Mouse (Mus musculus): ENCODE data around the gene Tmed1.

The Tmed1 gene

DNA sequence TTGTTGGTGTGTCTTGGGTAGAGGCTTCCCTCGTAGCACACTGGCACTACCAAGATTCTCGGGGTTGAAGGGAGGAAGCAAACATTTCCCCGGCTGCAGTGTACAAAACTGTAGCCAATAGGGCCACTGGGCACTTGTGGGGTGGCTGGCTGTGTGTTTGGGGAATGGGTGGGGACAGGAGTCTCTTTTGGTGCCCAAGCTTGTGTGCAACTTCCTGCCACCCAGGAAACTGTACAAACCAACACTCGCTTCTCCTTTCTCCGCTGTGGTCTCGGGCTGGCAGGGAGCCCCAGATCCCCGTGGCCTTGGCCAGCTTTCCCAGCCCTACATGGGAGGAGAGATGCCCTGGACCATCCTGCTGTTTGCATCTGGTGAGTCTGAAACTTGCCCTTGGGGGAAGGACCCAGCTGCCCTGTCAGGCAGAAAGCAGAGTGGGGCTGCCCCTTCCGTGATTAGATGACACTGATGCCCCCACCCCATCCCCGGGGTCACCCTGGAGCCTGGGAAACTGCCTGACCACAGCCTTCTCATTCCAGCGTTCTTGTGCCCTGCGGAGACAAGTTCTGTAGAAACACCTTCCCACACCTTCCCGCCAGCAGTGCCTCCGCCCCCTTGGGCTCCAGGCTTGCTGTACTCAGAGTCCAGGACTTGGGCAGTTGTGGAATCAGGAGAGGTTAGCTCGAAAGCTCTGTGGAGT is 16.0 kb upstream of the Tmed1 start, which contains the start of gene AB124611:
Gene AB124611 (plus strand): TSS at position 240 of the 697 bp plus-strand sequence.
- WGBS, result 54% methylated on average over 14 of the region's 14 CpGs

DNA sequence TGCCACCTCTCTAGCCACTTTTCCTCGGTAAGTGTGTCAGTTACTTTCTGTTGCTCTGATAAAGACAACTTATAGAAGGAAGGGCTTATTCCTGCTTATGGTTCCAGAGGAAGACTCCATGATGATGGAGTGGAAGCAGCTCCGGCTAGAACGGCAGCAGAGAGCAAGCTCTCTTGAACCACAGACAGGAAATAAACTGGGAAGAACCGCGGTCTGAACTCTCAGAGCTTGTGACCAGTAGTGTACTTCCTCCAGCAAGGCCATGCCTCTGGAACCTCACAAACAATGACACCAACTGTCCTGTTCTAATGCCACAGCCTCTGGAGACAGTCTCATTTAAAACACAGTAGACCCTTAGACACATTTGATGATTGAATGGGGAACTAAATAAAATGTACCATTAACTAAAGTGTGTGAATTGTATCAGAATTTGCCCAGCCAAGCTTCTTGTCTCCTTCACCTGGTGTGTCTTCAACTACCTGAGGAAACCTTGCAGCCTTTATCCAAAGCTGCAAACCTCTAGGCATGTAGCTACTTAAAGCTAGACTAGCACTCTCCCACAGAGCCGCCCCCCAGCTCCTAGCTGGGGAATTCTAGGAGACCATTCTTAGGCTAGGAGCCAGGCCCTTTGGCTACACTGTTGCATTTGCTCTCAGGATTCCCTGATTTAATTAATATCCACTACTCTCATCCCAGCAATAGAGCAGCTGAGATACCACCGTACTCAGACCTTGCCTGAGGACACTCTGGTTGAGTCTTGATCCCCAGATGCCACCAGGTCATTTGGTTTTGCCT is 15.3 kb upstream of the Tmed1 start:
- 66% methylated on average over 7 of the region's 7 CpGs for WGBS

DNA sequence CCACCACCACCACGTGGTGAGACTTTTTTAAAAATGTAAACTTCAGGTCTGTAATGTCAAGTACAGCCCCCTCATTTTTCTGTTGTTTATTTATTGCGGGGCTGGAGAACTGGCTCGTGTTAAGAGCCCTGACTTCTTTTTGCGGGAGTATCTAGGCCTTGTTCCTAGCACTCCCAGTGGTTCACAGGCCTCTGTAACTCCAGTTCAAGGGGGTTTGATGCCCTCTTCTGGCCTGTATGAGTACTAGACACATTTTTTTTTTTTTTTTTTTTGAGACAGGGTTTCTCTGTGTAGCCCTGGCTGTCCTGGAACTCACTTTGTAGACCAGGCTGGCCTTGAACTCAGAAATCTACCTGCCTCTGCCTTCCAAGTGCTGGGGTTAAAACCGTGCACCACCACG is 8.6 kb upstream of the Tmed1 start:
- WGBS, result 86% methylated on average over 6 of the region's 6 CpGs

DNA sequence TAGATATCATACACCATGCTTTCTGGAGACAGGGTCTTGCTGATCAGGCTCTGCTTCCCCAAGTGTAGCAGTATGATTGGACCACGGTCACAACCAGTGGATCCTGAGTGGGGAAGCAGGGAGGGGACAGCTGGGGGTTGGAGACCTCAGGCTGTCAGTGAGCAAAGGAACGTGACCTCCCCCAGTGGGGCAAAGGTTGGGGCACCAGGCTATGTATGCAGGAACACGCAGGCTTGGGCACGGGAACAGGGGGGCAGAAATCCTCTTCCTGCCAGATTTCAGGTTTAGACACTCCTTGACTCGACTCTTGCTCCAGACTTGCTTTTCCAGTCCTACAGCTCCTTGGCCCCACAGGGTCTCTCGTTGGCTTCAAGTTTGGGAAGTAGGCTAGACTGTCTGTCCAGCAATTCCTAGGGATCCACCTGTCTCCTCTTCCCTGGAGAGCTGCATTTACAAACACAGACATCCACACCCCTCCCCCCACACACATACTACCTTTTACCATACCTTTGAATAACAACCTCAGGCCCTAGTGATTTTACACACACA is 8.0 kb upstream of the Tmed1 start:
- WGBS, result 87% methylated on average over 6 of the region's 6 CpGs

DNA sequence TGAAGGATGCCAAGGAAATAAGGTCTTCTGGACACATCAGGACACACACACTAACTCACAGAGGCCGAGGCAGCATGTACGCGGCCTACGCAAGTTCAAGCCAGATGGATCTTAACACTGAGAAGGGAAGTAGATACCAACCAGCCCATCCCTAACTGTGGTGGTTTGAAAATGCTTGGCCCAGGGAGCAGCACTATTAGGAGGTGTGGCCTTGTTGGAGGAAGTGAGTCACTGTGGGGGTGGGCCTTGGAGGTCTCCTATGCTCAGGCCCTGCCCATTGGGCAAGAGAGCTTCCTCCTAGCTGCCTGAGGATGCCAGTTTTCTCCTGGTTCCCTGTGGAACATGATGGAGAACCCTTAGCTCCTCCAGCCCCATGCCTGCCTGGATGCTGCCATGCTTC is 3.4 kb upstream of the Tmed1 start:
- 98% methylated on average over 4 of the region's 4 CpGs for WGBS

DNA sequence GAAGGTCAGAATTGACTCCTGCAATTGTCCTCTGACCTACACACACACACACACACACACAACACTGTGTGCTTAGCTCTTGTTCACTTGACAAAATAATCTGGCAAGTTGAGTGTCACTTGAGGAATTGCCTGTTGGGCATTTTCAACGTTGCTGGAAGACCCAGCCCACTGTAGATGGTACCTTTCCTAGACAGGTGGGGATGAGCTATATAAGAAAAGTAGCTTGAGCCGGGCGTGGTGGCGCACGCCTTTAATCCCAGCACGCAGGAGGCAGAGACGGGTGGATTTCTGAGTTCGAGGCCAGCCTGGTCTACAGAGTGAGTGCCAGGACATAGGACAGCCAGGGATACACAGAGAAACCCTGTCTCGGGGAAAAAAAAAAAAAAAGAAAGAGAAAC is 1.0 kb upstream of the Tmed1 start:
- WGBS, result 69% methylated on average over 9 of the region's 9 CpGs

DNA sequence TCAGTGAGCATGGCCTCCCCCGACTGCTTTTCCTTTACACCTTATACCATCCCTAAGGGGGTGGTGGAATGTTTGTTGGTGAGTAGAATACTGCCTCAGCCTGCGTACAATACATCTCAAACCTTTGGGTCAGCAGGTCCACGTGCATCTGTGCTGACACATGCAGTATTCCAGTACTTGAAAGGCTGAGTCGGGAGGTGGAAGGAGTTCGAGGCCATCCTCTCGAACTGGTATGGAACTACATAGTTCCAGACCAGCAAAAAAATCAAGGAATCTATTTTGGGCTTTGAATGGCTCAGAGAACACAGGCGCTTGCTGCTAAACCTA is 600 bp upstream of the Tmed1 start:
- 2% methylated on average over 7 of the region's 7 CpGs for WGBS

DNA sequence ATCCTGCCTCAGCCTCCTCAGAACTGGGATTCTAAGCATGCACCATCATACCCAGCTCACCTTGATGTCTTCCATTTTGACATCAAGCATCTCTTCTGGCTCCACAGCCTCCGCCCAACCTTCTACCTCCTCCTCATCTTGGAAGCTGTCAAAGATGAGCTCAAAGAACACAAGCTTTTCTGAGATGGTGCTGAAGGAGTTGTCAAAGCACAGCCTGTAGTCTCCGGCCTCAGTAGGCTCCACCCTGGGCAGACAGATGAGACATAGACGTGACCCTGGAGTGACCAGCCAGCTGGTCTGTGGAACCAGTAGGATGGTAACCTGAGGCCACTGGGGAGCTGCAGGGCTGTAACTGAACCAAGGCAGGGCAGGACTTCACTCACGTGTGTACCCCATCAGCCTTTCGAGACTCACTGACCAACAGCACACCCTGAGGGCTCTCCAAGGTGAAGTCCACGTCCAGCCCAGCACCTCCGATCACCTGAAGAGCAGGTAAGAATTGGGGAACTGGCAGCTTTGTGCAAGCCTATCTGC is 1.1 kb downstream of the Tmed1 start:
- 63% methylated on average over 7 of the region's 7 CpGs for WGBS

DNA sequence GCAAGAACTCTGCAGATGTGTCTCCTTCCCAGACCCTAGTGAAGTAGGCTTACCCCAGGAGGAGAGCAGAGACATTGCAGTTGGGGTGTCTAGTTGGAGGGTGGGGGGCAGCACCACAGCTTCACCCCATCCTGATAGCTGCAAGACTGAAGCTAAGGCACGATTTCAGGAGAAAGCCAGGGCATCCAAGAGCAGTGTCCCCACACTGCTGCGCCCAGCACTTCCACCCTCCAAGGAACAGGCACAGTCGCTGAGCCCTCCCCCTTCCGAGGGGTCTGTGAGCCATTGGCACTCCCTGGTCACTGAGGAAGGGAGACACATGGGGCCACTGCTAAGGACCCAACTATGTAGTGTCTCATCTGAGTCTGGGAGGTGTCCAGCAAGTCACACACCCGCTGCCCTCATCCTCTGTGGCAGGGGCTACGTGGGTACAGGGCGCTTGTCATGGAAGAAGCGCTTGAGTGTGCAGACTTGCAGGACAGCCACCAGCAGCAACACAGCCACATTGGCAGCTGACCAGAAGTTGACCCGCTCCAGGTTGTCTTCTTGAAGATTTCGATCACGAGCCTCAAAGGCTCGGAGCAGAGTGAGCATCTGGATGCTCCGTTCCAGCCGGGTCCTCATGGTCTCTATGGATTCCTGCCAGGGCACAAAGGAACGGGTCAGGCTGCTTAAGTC is 2.2 kb downstream of the Tmed1 start:
- WGBS, result 79% methylated on average over 15 of the region's 15 CpGs

DNA sequence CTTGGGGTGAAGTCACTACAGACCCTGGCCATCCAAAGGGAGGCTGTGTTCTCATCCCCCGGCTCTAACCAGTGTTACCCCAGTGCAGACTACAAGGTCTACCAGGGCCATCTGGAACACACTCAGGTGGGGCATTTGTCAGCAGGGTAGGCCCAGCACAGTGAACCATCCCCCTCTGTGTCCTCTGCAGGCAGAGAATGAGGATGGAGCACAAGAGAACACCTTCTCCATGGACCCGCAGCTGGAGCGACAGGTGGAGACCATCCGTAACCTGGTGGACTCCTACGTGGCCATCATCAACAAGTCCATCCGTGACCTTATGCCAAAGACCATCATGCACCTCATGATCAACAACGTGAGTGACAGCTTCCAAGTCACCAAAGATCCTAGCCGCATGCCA is 6.7 kb downstream of the Tmed1 start:
- WGBS, result 96% methylated on average over 8 of the region's 8 CpGs

DNA sequence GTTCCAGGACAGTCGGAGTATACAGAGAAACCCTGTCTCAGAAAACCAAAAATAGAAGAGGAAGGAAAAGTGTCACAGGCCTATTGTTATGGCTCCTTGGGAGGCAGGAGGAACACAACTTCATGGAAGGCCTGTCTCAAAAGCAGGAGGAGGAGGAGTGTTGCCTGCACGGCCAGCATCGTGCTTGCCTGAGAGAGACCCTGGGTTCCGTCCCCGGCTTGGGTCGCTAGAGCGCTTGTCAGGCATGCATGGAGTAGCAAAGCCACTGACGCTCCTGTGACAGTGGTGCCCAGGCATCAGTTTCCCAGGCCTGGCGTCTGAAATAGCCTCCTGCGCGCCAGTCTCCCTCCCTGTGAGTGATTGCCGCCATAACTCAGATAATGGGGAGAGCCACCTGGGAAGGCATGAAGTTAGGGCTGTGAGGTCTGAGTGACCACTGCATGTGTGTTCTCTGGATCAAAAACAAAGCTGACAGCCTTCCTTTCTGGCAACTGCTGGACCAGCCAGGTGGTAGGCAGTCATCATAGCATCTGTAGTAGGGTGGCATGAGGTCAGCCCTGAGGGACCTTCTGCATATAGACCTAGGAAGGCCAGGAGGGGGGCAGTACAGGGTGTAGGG is 11.7 kb downstream of the Tmed1 start:
- 83% methylated on average over 12 of the region's 12 CpGs for WGBS

DNA sequence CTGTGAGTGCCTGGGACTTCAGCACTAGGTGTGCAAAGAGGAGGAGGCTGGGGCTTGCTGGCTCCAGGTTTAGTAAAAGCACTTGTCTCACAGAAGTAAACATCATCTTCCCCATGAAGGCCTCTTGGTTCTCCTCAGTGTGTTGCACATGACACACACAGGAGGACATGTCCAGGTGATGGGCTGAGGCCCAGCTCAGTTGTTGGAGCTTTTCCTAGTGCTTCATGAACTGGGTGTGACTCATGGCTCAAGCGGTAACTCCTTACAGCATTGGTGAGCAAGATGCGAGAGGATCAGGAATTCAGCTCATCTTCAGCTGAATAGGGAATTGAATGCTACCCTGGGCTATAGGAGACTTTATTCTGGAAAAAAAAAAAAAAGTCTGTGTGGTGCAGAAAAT is 12.4 kb downstream of the Tmed1 start:
- 77% methylated on average over 2 of the region's 2 CpGs for WGBS

DNA sequence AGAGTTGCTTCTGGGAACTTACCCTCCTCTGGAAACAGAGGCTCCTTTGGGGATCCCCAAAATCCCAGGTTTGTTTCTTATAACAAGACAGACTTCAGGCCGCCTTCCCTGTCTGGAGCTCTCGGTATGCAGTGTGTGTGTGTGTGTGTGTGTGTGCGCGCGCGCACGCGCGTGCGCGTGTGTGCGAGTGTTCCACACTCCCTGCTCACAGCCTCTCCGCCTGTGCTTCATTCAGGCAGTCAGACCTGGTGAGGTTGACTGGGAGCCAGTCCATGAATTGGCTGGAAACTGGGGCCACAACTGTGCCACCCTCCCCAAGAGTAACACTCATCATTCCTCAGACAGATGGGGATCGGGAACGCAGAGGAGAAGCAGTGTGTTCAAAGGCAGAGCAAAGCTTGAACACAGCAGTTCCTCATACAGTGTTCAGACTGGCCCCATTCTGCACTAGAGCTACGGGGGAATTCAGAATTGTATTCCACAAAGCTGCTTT is 13.0 kb downstream of the Tmed1 start:
- WGBS, result 66% methylated on average over 16 of the region's 16 CpGs

DNA sequence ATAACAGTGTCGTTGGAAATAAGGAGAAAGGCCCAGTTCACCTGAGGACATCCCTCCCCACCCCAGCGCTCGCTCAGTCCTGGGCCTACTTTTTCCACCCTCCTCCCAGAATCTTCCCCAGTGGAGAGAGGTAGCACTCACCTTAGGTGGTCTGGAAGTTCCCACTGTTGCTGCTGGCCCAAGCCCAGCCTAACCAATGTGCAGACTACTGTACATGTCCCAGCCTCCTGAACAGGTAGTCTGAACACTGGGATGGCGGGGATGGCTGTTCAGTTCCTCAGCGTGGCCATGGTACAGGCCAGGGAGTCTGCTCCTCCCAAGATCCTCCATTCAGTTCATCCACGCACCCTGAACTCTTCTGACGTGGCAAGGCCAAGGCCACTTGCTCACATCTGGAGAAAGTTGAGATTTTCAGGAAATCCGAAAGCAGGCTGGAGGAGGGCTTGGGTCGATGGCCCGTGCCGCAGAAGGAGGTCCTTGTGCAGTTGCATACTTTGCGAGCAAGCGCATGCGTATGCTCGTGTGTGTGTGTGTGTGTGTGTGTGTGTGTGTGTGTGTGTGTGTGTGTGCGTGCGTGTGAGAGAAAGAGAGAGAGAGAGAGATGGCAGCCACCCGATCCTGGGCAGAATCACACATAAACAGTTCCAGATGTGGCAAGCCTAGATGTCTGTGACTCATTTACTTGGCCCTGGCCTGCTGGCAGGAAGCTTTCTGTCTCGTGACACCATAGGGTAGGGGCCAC is 13.6 kb downstream of the Tmed1 start:
- 74% methylated on average over 19 of the region's 19 CpGs for WGBS

DNA sequence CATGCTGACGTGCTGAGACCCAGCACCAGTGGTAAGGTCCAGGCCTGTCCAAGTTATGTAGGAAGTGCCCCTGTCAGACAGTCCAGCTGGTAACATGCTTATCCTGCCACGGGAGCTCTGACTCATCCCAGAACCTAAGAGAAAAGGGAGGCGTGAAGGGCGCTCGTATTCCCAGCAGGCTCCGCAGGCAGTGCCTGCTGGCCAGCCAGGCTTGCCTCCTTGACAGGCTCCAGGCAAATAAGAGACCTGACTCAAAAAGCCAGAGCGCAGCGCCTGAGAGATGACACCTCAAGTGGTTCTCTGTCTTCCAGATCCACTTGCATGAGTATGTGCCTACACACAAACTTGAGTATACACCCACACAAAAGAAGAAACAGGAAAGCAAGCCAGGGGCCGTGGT is 15.3 kb downstream of the Tmed1 start:
- WGBS, result 49% methylated on average over 9 of the region's 9 CpGs

DNA sequence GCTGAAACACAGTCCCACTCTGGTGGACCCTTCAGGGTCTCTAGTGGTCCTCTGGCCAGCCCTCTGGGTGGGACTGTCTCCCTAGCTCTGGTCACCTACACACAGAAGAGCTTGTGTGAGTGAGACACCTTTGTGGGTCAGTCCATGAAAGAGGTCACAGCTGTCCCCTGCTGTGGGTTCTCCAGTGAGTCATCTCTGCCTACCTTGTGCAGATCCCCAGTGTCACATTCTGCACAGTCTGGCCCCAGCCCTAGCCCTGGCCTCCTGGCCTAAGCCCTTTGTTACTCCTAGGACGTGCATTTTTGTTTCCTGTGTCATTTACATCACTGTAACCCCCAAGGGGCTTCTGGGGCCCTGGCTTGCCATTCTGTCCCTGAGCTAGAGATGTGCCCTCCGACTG is 16.1 kb downstream of the Tmed1 start:
- 68% methylated on average over 2 of the region's 2 CpGs for WGBS

DNA sequence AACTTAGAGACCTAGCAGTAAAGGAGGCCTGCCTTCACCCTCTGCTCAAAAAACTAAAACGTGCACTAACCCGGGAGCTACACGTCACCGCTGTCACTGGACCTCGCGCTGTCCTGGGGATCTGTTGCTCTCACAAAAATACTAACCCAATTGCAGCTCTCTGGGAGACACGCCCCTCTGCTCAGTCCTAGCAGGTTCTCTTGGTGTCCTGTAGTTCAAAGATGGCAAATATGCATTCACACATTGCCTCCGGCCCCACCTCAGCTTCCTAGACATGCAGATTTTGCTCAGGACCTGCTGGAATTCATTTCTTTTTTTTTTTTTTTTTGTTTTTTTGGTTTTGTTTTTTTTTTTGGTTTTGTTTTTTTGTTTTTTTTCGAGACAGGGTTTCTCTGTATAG is 19.4 kb downstream of the Tmed1 start:
- WGBS, result 92% methylated on average over 9 of the region's 9 CpGs

DNA sequence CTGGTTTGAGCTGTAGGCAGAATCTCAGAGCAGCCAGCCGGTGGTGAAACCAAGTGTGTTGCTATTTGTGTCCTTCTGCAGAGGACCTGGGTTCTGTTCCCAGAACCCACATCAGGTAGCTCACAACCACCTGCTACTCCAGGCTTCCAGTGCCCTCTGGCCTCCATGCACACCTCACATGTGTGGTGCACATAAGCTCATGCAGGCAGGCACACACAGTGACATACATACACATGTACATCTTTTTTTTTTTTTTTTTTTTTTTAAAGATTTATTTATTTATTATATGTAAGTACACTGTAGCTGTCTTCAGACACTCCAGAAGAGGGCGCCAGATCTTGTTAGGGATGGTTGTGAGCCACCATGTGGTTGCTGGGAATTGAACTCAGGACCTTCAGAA is 21.8 kb downstream of the Tmed1 start:
- 67% methylated on average over 1 of the region's 2 CpGs for WGBS

DNA sequence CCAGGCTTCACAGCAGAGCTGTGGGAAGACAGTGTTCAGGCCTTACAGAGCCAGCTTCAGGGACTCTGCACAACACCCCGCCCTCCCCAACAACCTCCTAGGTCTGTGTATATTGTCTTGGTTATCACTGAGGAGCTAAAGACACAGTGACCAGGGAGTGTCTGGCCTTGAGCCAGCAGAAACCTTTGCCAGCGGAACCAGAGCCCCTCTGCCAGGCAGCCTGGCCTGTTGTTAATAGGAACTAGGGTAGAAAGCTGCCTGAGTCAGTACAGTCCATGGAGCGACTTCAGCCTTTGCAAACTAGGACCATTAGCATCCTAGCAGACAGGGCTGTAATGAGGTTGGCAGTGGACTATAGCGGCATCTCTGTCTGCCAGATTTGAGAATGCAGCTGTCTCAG is 26.0 kb downstream of the Tmed1 start:
- WGBS, result 71% methylated on average over 4 of the region's 4 CpGs

DNA sequence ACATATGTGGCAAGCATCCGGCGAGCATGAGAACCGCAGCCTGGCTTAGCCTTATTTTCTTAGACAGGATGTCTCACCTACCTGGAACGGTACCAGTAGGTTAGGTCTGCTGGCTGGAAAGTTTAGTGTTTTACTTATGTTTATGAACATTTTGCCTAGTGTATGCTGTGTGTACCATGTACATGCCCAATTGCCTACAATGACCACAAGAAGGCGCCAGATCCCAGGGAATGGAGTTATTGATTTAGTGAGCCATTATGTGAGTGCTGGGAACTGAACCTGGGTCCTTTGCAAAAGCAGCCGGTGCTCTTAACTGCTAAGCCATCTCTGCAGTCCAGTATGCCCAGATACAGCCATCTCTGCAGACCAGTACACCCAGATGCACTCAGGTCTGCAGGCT is 32.3 kb downstream of the Tmed1 start:
- WGBS, result 96% methylated on average over 6 of the region's 6 CpGs

DNA sequence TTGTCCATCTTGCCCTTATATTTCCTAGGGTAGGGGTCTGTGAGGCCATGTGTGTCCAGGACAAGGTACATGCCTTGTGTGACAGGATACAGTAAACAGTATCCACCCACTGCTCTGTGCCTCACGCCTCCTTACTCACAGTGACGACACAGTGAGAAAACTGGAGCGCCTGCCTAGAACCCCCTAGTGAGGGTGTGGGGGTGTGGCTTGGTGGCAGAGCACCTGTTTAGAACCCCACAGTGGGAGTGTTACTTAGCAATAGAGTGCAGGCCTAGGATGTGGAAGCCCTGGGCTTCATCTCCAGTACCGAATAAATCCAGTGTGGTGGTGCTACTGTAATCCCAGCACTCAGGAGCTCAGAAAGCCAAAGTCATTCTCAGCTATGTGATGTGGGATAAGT is 37.1 kb downstream of the Tmed1 start:
- WGBS, result 58% methylated on average over 4 of the region's 4 CpGs
